Mouse (Mus musculus) urinary bladder, adult 18-20 months (tissue): ENCODE measurements at regions not wholly inside any gene's neighbourhood (a gene's known extent, or its start where the extent isn't known, plus 50 kb on each side); places are given as distances from the start of the nearest gene placed in this dataset.

Experiments
- DNase-seq, 2 experiments: peaks; one replicate each; pipeline ENCODE4 v3.0.0; 2022; ENCODE audit warnings: low spot score in 2 of 2, mixed read lengths in 2 of 2

DNA sequence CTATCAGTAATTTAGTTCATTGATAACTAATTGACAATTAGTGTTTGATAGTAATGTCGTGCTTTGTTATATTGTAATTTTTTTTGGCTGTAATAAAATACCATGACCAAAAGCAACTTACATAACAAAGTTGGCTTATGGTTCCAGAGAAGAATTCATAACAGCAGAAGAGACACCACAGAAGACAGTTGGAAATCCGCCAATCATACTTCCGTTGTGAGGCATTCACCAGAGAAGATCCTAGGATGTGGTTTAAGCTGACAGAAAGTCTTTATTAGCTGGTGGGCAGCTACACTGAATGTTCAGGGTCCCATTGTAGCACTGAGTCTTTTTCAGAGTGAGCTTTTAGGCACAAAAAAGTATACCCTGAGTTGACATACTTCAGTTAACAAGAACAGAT lies 109.9 kb downstream of the Sec23a start:
- DNase-seq: no peak

DNA sequence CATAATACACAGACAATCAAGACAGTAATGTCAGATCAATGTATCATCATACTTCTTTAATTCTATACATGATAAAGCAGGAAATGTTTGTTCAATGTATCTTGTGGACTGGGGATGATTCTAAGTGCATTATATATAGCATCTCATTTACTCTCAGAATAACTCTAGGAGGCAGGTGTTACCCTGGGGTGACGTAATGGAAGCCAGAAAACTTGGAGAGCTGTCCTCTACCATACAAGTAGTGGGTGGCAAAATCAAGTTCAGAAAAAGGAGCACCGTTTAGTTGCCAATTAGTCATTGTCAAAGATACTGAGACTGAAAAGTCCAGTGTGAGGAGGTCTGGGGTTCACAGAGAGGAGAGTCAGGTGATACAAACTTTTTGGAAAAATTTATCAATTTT lies 136.0 kb downstream of the Sec23a start:
- DNase-seq: no peak

DNA sequence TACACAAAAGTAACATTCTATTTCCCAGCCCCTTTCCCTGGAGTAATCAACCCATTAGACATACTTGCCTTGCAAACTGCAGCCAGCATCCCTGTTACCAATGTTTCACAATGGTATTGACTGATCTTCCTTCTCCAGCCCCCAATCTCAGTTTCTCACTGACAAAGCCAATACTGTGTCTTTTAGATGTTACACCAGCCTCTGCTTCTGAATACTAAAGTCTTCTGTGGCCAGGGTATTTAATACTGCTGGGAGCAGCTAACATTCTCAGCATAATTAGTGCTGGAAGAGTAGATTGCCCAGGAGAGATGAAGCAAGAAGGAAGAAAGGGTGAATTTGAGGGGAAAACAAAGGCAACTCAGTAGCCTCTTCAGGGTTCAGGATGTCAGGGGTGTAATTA lies 139.4 kb downstream of the Sec23a start:
- no peak for DNase-seq

DNA sequence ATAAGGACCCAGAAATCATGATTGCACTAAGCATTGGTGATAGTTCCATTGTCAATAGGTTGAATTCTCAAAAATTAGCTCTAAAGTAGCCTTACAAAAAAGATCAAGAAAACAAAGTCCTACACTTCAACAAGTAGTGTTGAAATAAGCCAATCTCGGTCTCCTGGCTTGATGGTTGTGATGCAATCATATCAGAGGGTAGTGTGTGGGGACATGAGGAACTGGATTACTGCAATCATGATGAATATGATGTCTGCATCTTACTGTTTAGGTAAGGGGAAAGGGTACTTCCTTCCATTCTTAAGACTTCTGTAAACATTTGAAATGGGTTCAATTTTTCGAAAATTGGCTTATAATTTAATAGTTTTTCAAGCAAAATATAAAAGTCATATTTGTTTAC lies 155.3 kb downstream of the Sec23a start:
- no peak for DNase-seq

DNA sequence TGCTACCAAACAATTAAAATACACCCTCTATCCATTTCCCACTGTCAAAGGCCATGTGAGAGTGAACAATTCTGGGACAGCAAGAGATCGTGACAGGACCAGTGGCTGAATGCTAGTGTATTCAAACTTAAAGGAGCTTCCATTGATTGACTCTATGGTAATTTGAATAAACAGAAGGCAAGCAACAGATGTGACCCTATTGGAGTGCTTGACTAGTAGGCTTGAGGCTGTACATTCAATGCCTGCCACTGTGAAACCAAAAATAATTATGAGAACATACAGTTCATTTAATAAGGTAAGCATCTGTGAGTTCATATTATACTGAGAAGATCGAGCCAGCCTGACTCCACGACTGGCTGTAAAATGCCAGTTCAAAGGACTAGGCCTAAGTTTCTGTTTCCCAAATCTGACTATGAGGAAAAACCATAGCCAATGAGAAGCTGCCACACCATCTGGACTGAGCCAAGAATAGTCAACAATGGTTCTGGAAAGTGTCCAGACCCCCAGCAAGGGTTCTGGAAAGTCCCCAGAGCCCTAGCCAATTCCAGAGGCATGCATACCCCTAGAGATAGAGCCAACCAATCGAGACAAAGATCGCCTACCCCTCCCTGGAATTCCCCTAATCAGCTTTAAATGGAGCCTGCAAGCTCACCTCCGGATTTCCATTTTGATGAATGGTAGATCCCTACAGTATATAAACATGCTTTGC lies 160.0 kb downstream of the Sec23a start:
- no peak for DNase-seq

DNA sequence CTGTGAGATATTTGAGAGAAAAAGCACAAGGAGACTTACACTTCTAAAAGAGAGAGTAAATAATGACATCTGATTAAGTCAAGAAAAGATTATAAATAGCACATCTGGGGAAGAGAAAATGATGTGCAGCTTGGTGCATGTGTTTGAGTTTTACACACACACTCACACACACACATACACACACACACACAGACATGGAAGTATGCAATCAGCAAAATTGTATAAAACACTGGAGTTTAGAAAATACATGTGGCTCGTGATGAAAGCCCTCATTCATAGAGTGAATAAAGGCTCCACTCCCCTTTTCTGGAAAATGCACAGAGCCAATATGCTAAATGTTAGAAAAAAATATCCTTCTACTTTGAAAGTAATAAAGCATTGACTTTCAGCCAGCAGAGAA lies 182.2 kb downstream of the Sec23a start:
- no peak for DNase-seq

DNA sequence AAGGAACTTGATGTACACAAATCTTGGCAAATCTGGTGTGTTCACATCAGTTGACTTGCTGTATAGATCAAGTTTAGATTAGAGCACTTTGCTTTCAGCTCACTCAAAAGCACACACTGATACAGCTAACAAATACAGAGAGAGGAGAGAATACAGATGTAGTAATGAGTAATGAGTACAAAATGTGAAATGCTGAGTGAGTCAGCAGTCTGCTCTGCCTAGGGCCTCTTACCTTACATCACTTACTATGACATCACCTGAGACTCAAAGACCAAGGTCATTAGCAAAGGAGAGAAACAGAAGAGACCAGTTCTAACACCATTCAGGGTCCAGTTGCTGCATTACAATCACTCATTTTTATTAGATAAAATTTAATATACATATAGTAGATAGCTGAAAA lies 184.0 kb downstream of the Sec23a start:
- DNase-seq: no peak

DNA sequence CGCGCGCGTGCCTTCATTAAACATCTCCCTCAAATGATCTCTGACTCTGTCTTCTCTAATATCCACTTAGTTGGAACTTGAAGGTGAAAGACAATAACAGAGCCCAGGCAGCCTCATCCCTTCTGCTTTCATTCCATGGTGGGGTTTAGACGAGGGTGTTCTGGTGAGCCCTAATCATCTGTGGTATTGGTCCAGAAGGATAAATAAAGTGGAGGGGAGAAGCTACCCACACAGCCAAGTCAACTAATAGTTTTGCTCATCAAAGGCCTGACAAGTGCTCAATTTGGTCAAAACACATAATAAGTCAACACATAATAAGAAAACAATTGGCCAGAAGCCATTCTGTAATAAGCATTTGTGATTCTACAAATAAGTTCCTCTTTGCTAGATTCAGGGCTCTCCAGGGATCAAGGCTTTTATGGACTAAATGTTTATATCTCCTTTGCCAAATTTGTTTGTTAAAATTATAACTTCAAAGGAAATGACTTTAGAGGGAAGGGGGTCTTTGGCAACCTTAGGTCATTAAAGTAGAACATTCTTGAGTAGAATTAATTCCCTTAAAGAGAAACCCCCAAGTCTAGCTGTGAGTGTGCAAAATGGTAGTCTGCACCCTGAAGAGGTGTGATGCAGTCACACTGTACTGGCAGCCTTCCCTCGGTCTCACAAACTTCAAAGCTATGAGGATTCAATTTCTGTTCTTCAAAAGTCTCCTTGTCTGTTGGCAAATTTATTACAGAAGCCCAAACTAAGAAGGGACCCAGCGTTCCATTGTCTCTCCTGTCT lies 186.5 kb downstream of the Sec23a start:
- no peak for DNase-seq

DNA sequence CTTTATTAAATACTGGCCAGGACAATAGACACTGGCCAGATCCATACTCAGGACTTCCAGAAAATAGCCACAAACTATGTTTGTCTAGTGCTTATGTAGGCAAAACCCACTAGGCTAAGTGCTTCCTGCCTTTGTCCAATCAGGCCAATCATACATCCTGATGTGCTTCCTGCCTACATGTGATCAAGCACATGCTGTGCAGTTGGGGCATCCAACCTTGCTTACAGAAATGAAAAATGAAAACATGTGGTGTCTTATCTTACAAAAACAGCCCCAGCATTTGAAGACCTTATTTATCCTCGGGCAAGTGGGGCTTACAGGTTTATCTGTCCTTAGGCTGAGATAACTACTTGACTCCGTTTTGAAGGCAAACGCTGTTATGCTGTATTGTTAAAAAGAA lies 188.8 kb downstream of the Sec23a start:
- DNase-seq: no peak

DNA sequence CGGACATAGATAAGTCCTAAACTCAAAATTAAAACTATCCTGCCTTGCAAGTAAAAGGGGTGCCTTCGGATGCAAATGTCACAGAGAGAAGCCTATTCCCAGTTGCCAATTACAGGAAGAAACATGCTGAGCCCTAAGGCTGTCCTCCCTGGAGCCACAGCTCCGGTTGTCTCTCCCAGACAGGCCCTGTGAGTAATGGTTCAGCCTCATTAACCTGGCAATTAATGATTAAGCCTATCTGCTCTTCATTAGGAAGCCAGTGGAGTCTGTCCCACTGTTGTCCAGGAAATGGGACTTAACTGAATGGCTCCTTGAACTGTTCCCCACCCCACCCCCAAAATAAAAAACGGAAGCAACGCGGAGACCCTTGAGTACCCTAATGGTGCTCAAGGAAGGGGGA lies 207.7 kb downstream of the Sec23a start:
- DNase-seq: no peak

DNA sequence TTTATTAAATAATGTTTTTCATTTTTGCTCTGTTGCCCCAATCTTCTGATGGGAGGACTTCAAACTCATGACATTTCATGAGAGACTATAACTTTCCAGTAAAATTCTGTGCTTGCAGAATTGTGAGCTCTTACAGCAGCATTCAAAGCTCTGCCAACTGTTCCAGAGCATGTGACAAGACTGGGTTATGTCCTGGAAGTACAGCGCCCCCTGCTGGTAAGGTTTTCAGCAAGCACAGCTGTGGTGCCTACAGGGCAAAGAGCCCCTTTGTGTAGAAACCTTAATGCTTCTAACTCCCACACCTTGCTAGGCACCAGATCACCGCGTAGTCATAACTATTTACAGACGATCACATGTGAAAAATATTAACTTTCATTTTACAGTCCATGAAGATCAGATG lies 209.4 kb downstream of the Sec23a start:
- DNase-seq: peak; percentile 28 to 58
